In genomic region chr6:89679291-89679835, GRCm38 (mm10) we compare ENCODE assay signal across 9 mouse cellular contexts. TPM values are rescaled to one million over a fixed set of nuclear protein-coding genes. Genes with fewer than 3 reads are reported as not detected.
DNase-seq lines count a peak whose midpoint lies in the region; ATAC-seq and TF ChIP-seq lines count a peak whose summit lies in the region.
"Had no signal": no experiment of that assay in that cellular context is flagged by ENCODE, and none has a peak within 500 bp of the region (broad histone marks: within the 10 kb centered on the region; RNA-seq: fewer than 3 reads in every experiment).

No protein-coding gene starts in this region.

- no peak overlapping the region for H3K27ac ChIP-seq in MEL (ENCODE audit: control insufficient read depth, low read depth, low read length)
- no peak overlapping the region for H3K27ac ChIP-seq in forebrain, embryonic 13.5 days
- no peak overlapping the region for H3K27ac ChIP-seq in hindbrain, embryonic 10.5 days
- no peak overlapping the region for H3K27ac ChIP-seq in lung, embryonic 16.5 days (ENCODE audit: low read length)

- TF ChIP-seq RAD21 in MEL (IDR thresholded peaks at IDR 0.05; ENCODE audit: low read depth, low read length), result peak; percentile 78

- 21% methylated on average over 10 of the region's 10 CpGs for WGBS in forebrain, embryonic 13.5 days
- WGBS in hindbrain, embryonic 10.5 days, result 24% methylated on average over 10 of the region's 10 CpGs
- 16% methylated on average over 10 of the region's 10 CpGs for WGBS in lung, embryonic 16.5 days

- no peak overlapping the region for H3K4me3 ChIP-seq in MEL (ENCODE audit: control insufficient read depth in 1 of 2, insufficient read depth in 1 of 2, low read depth in 2 of 2, low read length in 2 of 2)
- no peak overlapping the region for H3K4me3 ChIP-seq in forebrain, embryonic 13.5 days
- H3K4me3 ChIP-seq in hindbrain, embryonic 10.5 days, result no peak overlapping the region
- H3K4me3 ChIP-seq in lung, embryonic 16.5 days (ENCODE audit: low read length), result no peak overlapping the region

- peaks cover 0 to 4% of the 10 kb centered on the region in 2 experiments; a peak in 3 of 4 replicates for H3K27me3 ChIP-seq in MEL (ENCODE audit: control insufficient read depth in 1 of 2, insufficient read depth in 2 of 2, low read length in 2 of 2)
- H3K27me3 ChIP-seq in forebrain, embryonic 13.5 days, result no peaks in the 10 kb centered on the region
- no peaks in the 10 kb centered on the region for H3K27me3 ChIP-seq in hindbrain, embryonic 10.5 days (ENCODE audit: insufficient read depth, poor library complexity, severe bottlenecking)
- H3K27me3 ChIP-seq in lung, embryonic 16.5 days (ENCODE audit: control insufficient read depth, insufficient read depth, low read depth, low read length), result no peaks in the 10 kb centered on the region

- no peak for TF ChIP-seq POLR2A in MEL (IDR thresholded peaks at IDR 0.05; ENCODE audit: control insufficient read depth in 1 of 2, insufficient read depth in 1 of 2, low read depth in 1 of 2, low read length in 2 of 2, poor library complexity in 1 of 2)

- H3K9ac ChIP-seq in MEL (ENCODE audit: control insufficient read depth, low read depth, low read length, poor library complexity, severe bottlenecking), result no peak overlapping the region
- H3K9ac ChIP-seq in forebrain, embryonic 13.5 days, result no peak overlapping the region
- no peak overlapping the region for H3K9ac ChIP-seq in lung, embryonic 16.5 days (ENCODE audit: low read length)

- ATAC-seq in cerebellum, adult (ENCODE audit: insufficient number of reproducible peaks, low FRiP score, low TSS enrichment), result peak; percentile 78
- ATAC-seq in forebrain, embryonic 13.5 days, result peak; percentile 63
- ATAC-seq in lung, embryonic 16.5 days (ENCODE audit: low read depth), result peak; percentile 51

- H3K4me1 ChIP-seq in MEL (ENCODE audit: control insufficient read depth in 1 of 2, insufficient read depth in 2 of 2, low read length in 2 of 2), result no peaks in the 10 kb centered on the region
- H3K4me1 ChIP-seq in forebrain, embryonic 13.5 days, result no peaks in the 10 kb centered on the region
- no peaks in the 10 kb centered on the region; the same call in 1 of the 2 replicates for H3K4me1 ChIP-seq in hindbrain, embryonic 10.5 days (replicated peaks)
- no peaks in the 10 kb centered on the region for H3K4me1 ChIP-seq in lung, embryonic 16.5 days (replicated peaks; ENCODE audit: control insufficient read depth, insufficient read depth, low read length)

- H3K9me3 ChIP-seq in MEL (replicated peaks; ENCODE audit: insufficient read depth, low read length), result no peaks in the 10 kb centered on the region
- H3K9me3 ChIP-seq in forebrain, embryonic 13.5 days (replicated peaks), result no peaks in the 10 kb centered on the region
- no peaks in the 10 kb centered on the region for H3K9me3 ChIP-seq in hindbrain, embryonic 10.5 days
- H3K9me3 ChIP-seq in lung, embryonic 16.5 days (ENCODE audit: control insufficient read depth, low read length), result 0 out of 2 replicates have a peak, but pooled peaks cover 3% of the 10 kb centered on the region

- TF ChIP-seq CTCF in MEL (IDR thresholded peaks at IDR 0.05 in 2 of 3, conservative IDR thresholded peaks at IDR 0.05 in 1 of 3; ENCODE audit: control insufficient read depth in 1 of 3, insufficient read depth in 1 of 3, low read depth in 2 of 3, low read length in 3 of 3, poor library complexity in 1 of 3, severe bottlenecking in 1 of 3), result peak; percentile 89 to 95 (median 92)

- no peak overlapping the region for H3K4me2 ChIP-seq in forebrain, embryonic 13.5 days
- no peak overlapping the region for H3K4me2 ChIP-seq in lung, embryonic 16.5 days (ENCODE audit: low read depth, low read length)

- peak; percentile 75 for DNase-seq in MEL (ENCODE audit: low read depth, low spot score)
- peak; percentile 74 for DNase-seq in hindbrain, embryonic 10.5 days (ENCODE audit: low spot score)
- peak; percentile 56 to 84 for DNase-seq in layer of hippocampus, adult 18-20 months (ENCODE audit: low spot score in 2 of 2)
- peak; percentile 62 for DNase-seq in ovary, postnatal 14 days (ENCODE audit: low spot score)
- DNase-seq in thymus, postnatal 14 days, result peak; percentile 61

- no peak for TF ChIP-seq EP300 in MEL (IDR thresholded peaks at IDR 0.05; ENCODE audit: low read depth in 1 of 2, low read length in 2 of 2)

- no peaks in the 10 kb centered on the region for H3K79me2 ChIP-seq in MEL (ENCODE audit: control insufficient read depth, insufficient read depth, low read length, poor library complexity)

- no peaks in the 10 kb centered on the region for H3K36me3 ChIP-seq in MEL (ENCODE audit: control insufficient read depth in 1 of 2, insufficient read depth in 2 of 2, low read length in 2 of 2)
- peaks cover 6% of the 10 kb centered on the region for H3K36me3 ChIP-seq in forebrain, embryonic 13.5 days (ENCODE audit: poor library complexity, severe bottlenecking)
- H3K36me3 ChIP-seq in hindbrain, embryonic 10.5 days, result peaks cover 12% of the 10 kb centered on the region
- H3K36me3 ChIP-seq in lung, embryonic 16.5 days (ENCODE audit: control insufficient read depth, insufficient read depth, low read length), result no peaks in the 10 kb centered on the region

TF ChIP-seq in MEL, 35 proteins besides CTCF, POLR2A, EP300 and RAD21:
- TF ChIP-seq MYB (IDR thresholded peaks at IDR 0.05; ENCODE audit: low read depth, low read length), result no peak
- peak; percentile 59; the same call in 1 of the 2 replicates for TF ChIP-seq ZC3H11A (IDR thresholded peaks at IDR 0.05; ENCODE audit: low read depth, low read length)
- peak; percentile 76 for TF ChIP-seq SMC3 (IDR thresholded peaks at IDR 0.05; ENCODE audit: low read depth, low read length)

RNA-seq across cellular contexts. Expression of gene Vmn1r40, which starts 28.0 kb away (rescaled TPM):
- not detected in 2 replicates for total RNA-seq in MEL (2012; rRNA removed)
- not detected for polyA plus RNA-seq in MEL (2012; ENCODE audit: insufficient read depth in 1 of 2, insufficient read length in 2 of 2, low read depth in 1 of 2, low replicate concordance in 2 of 2, missing spikeins in 1 of 2)
- not detected in 2 replicates for polyA plus RNA-seq in forebrain, embryonic 13.5 days (2015; fragmentation: Nextera tagmentation; extraction: Ambion mirVana)
- not detected in 2 replicates for polyA plus RNA-seq in hindbrain, embryonic 10.5 days (2016; fragmentation: Nextera tagmentation; extraction: Ambion mirVana)
- total RNA-seq in layer of hippocampus, adult 18-20 months (2021), result not detected
- polyA plus RNA-seq in lung, embryonic 16.5 days (2015; fragmentation: Nextera tagmentation; extraction: Ambion mirVana), result not detected in 2 replicates
- total RNA-seq: layer of hippocampus, adult 8-10 months had no signal

RNA-seq across cellular contexts. Expression of gene Txnrd3, which starts 35.6 kb away (rescaled TPM):
- total RNA-seq in MEL (2012; rRNA removed), result 9.2 and 15.1 TPM in 2 replicates
- polyA plus RNA-seq in MEL (2012; ENCODE audit: insufficient read depth in 1 of 2, insufficient read length in 2 of 2, low read depth in 1 of 2, low replicate concordance in 2 of 2, missing spikeins in 1 of 2), result 1 to 10 TPM in 1 of 2 experiments, not detected in 1; 8.7 TPM
- polyA plus RNA-seq in forebrain, embryonic 13.5 days (2015; fragmentation: Nextera tagmentation; extraction: Ambion mirVana), result 7.6 and 9.1 TPM in 2 replicates
- 9.9 and 12.0 TPM in 2 replicates for polyA plus RNA-seq in hindbrain, embryonic 10.5 days (2016; fragmentation: Nextera tagmentation; extraction: Ambion mirVana)
- 1 to 10 TPM; 3.7 to 4.0 TPM for total RNA-seq in layer of hippocampus, adult 18-20 months (2021)
- 10.4 and 11.8 TPM in 2 replicates for polyA plus RNA-seq in lung, embryonic 16.5 days (2015; fragmentation: Nextera tagmentation; extraction: Ambion mirVana)
